Mouse (Mus musculus): ENCODE data around the gene Pfas.

Pfas gene

GRCm38 (mm10) chr11:68966554-68966953, 41.7 kb downstream of the Pfas start:
- ChIA-PET CTCF (interaction anchor here (0.5 to 2.8 kb wide), 13 partner anchors 9 to 149 kb away, joined by 3 to 24 read pairs (median 7); partner anchors contain the start of genes Arhgef15 (in 1 of the 4), Borcs6 (in 1 of the 4) and Per1 (in 1 of the 4)), POLR2A (interaction anchor here (0.6 to 3.4 kb wide), 16 partner anchors 10 to 94 kb away, joined by 3 to 49 read pairs (median 9); partner anchors contain the start of genes Arhgef15 (in 1 of the 4) and Borcs6 (in 1 of the 4))

GRCm38 (mm10) chr11:68965845-68966244, 42.4 kb downstream of the Pfas start:
- CTCF ChIA-PET = interaction anchor here (0.6 to 2.8 kb wide), 6 partner anchors 9 to 478 kb away, joined by 3 to 24 read pairs (median 6); partner anchors contain the start of gene Rangrf (in 1 of the 4)
- POLR2A ChIA-PET = interaction anchor here in 1 of 4 experiments (1.1 to 3.4 kb wide), 4 partner anchors 15 to 62 kb away, joined by 3 to 49 read pairs (median 7); no protein-coding TSS in a partner anchor

GRCm38 (mm10) chr11:68965050-68965449, 43.2 kb downstream of the Pfas start:
- CTCF ChIA-PET = interaction anchor here in 3 of 4 experiments (0.6 to 2.2 kb wide), 4 partner anchors 9 to 477 kb away, joined by 3 to 7 read pairs (median 4); partner anchors contain the start of gene Rangrf (in 1 of the 3)

DNA sequence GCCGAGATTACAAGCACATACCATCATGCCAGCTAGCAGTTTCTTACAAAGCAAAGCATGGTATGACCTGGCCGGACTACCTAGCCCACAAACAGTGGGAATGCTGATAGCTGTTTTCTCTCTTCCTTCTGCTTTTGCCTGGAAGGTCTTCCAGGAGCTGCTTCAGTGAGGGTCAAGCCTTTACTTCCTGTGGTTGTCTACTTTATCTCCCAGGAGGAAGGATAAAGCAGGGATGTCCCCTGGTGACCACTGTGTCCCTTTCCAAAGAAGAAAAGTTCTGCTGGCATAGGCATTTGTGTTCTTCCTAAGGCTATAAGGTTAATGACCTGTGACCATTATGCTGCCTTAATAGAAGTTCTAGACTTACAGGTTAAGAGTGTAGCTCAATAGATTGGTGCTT, 44.9 kb downstream of the Pfas start:
- CTCF ChIA-PET = interaction anchor here in 1 of 4 experiments (1.1 to 1.9 kb wide), 4 partner anchors 16 to 65 kb away, joined by 3 to 5 read pairs (median 3); no protein-coding TSS in a partner anchor

More at GRCm38 (mm10) chr11:68965050-68965449, 43.2 kb downstream of the Pfas start:
- POLR2A ChIA-PET = interaction anchor here in 2 of 4 experiments (1.1 to 4.8 kb wide), 9 partner anchors 11 to 615 kb away, joined by 3 to 33 read pairs (median 4); partner anchors contain the start of genes Myh10 (in 1 of the 2), Trp53 (in 1 of the 2) and Wrap53 (in 1 of the 2)

DNA sequence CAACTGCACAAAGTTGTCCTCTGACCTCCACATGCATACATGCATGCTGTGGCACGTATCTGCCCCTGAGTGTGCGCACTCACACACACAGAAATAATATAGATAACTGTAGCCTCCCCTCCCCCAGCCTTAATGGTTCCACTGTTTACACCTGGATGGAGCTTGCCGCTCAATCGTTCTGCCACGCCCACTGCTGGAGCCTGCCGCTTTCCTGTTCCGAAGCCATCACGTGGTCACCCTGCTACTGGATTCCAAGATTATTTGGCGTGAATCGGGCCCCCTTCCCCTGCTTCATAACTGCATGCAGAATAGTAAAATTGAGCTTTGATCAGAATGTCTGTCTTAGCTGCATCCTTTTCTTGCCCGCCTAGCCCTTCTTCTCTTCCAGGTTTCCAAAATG, 46.1 kb downstream of the Pfas start:
- CTCF ChIA-PET = interaction anchor here in 1 of 4 experiments (0.6 kb wide), 1 partner anchor 102 kb away, joined by 4 read pairs; no protein-coding TSS in a partner anchor
- POLR2A ChIA-PET = interaction anchor here in 3 of 4 experiments (0.6 to 4.8 kb wide), 20 partner anchors 9 to 454 kb away, joined by 3 to 33 read pairs (median 4); partner anchors contain the start of gene Myh10 (in 2 of the 3)

More for the DNA sequence above, 44.9 kb downstream of the Pfas start:
- POLR2A ChIA-PET = interaction anchor here in 3 of 4 experiments (0.8 to 4.8 kb wide), 22 partner anchors 9 to 272 kb away, joined by 3 to 33 read pairs (median 5); partner anchors contain the start of gene Myh10 (in 1 of the 3)

DNA sequence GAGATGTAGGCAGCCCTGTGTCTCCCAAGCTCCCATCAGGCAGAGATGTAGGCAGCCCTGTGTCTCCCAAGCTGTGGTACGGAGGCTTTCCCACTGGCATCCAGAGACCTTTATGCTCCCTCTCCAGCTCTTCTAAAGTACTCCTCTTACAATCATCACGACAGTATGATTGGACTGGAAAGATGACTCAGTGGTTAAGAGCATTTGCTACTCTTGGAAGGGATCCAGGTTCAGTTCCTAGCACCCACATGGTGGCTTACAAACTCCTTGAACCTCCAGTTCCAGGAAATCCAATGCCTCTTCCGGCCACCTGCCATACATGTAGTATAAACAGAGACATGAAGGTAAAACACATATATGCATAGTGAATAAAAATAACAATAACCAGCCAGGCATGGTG, 46.7 kb downstream of the Pfas start:
- ChIA-PET CTCF (no interaction called here), POLR2A (interaction anchor here in 2 of 4 experiments (0.6 to 4.8 kb wide), 7 partner anchors 14 to 112 kb away, joined by 3 to 33 read pairs (median 6); no protein-coding TSS in a partner anchor)

DNA sequence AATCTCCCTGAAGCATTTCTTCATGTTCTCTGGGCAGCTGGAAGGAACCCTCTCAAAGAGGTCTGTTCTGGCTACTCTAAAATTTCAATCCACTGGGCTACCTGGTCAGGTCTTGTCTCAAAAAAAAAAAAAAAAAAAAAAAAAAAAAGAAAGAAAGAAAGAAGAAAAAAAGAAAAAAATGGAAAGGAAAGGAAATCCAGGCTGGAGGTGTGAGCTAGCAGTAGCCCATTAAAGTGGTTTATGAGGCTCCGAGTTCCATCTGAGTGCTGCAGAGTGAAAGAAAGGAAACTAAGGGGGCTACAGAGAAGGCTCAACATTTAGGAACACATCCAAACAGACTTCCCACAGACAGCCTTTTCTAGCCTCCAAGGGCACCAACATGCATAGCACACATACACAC, 50.3 kb downstream of the Pfas start:
- POLR2A ChIA-PET = interaction anchor here (0.6 to 5.9 kb wide), 16 partner anchors 10 to 75 kb away, joined by 3 to 46 read pairs (median 4); partner anchors contain the start of gene Slc25a35 (in 2 of the 4)

GRCm38 (mm10) chr11:68957308-68957707, 51.0 kb downstream of the Pfas start, which contains the start of gene Arhgef15:
Arhgef15 (minus strand) TSS chr11:68957480.
- POLR2A ChIA-PET = interaction anchor here (0.7 to 5.9 kb wide), 22 partner anchors 10 to 116 kb away, joined by 3 to 46 read pairs (median 4); partner anchors contain the start of gene Slc25a35 (in 3 of the 4)
- CTCF ChIA-PET = interaction anchor here in 2 of 4 experiments (0.5 to 1.2 kb wide), 4 partner anchors 10 to 266 kb away, joined by 3 to 4 read pairs (median 4); partner anchors contain the start of gene Myh10 (in 1 of the 2)

More for the DNA sequence above, 50.3 kb downstream of the Pfas start:
- CTCF ChIA-PET = interaction anchor here in 3 of 4 experiments (0.8 to 1.2 kb wide), 3 partner anchors 9 to 59 kb away, joined by 3 read pairs; no protein-coding TSS in a partner anchor

DNA sequence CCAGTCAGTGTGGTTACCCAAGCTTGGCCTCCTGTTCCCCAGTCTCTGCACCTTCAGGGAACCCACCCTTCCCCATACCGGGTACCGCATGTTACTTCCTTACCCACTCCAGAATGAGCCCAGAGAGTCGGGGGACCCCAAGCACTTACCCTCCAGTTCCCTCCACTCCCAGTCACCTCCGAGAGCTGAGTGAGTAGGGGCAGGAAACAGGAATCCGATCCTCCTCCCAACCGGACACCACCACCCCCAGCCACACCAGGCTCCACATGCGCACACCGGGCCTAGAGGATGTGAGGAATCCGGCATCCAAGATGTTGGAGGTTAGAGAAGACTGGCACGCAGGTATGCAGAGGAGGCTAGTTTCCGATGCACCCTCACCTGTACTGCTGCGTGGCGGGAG, 51.6 kb downstream of the Pfas start:
- ChIA-PET CTCF (interaction anchor here in 1 of 4 experiments (1.2 kb wide), 1 partner anchor 58 kb away, joined by 3 read pairs; no protein-coding TSS in a partner anchor), POLR2A (interaction anchor here (0.7 to 5.9 kb wide), 15 partner anchors 11 to 117 kb away, joined by 3 to 46 read pairs (median 3); partner anchors contain the start of gene Slc25a35 (in 2 of the 4))

- POLR2A ChIA-PET = interaction anchor here in 3 of 4 experiments (0.8 to 5.9 kb wide), 9 partner anchors 11 to 466 kb away, joined by 3 to 46 read pairs (median 8); partner anchors contain the start of gene Slc25a35 (in 1 of the 3)
- CTCF ChIA-PET = no interaction called here
Observed at GRCm38 (mm10) chr11:68956107-68956506, 52.2 kb downstream of the Pfas start.

- CTCF ChIA-PET = interaction anchor here in 2 of 4 experiments (0.6 to 0.9 kb wide), 3 partner anchors 45 to 730 kb away, joined by 3 to 5 read pairs (median 3); no protein-coding TSS in a partner anchor
- POLR2A ChIA-PET = interaction anchor here in 3 of 4 experiments (0.6 to 5.9 kb wide), 12 partner anchors 9 to 466 kb away, joined by 3 to 46 read pairs (median 5); partner anchors contain the start of gene Slc25a35 (in 1 of the 3)
Observed at GRCm38 (mm10) chr11:68955473-68955872, 52.8 kb downstream of the Pfas start.

GRCm38 (mm10) chr11:68954408-68954807, 53.9 kb downstream of the Pfas start:
- ChIA-PET POLR2A (interaction anchor here in 3 of 4 experiments (0.6 to 5.9 kb wide), 20 partner anchors 7 to 133 kb away, joined by 3 to 46 read pairs (median 4); partner anchors contain the start of gene Slc25a35 (in 2 of the 3)), CTCF (interaction anchor here in 2 of 4 experiments (0.5 to 0.9 kb wide), 3 partner anchors 47 to 1046 kb away, joined by 3 to 5 read pairs (median 3); partner anchors contain the start of gene Dvl2 (in 1 of the 2))

DNA sequence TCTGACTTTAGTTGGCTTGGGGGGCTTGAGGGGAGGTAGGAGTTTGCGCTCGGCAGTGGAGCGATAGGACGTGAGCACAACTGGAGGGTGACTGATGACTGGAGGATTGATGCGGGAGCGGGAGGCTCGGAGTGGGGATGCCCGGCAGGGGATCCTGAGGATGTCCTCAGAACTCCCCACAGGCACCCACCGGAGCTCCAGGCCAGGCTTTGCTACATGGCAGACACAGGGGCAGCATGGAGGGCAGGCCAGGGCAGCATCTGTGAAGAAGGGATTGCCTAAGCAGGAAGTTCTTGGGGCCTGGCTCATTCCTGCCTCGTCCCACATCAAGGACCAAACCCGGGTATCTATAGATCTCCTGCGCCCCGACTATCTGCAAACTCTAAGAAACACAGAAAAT, 54.4 kb downstream of the Pfas start:
- CTCF ChIA-PET = interaction anchor here in 1 of 4 experiments (0.9 kb wide), 1 partner anchor 79 kb away, joined by 3 read pairs; no protein-coding TSS in a partner anchor

GRCm38 (mm10) chr11:68947542-68947993, 60.7 kb downstream of the Pfas start:
- ChIA-PET POLR2A (interaction anchor here in 3 of 4 experiments (0.6 to 4.8 kb wide), 9 partner anchors 7 to 149 kb away, joined by 3 to 35 read pairs (median 5); partner anchors contain the start of gene Arhgef15 (in 1 of the 3)), CTCF (interaction anchor here in 1 of 4 experiments (0.5 kb wide), 1 partner anchor 444 kb away, joined by 3 read pairs; no protein-coding TSS in a partner anchor)

More for the DNA sequence above, 54.4 kb downstream of the Pfas start:
- POLR2A ChIA-PET = interaction anchor here in 3 of 4 experiments (0.6 to 5.9 kb wide), 17 partner anchors 9 to 132 kb away, joined by 3 to 46 read pairs (median 4); partner anchors contain the start of gene Slc25a35 (in 1 of the 3)

DNA sequence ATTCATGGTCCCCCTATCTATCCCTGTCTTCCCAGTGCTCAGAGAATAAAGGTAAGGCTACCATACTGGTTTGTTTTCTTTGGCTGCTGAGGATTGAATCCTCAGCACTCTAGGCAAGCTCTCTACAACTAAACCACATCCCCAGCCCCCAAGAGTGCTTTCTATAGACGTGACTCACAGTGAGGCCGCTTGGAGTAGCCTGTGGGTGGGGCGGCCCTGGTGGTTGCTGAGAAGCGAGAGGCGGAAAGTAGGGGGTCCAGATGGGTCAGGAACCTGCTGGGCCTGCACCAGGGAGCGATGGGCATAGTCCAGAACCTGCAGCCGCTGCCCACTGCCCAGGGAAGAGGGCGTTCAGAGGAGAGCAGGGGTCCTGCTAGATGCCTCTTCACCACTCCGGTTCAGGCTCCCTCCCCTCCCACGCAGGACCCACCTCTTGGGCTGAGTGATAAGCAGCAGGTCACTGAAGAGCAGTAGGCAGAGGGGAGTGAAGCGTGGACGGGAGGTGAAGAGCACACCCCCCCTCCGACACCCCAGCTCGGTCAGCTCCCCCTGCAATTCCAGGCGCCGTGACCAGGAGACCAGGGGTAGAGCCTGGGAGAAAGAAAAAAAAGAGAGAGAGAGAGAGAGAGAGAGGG, 61.3 kb downstream of the Pfas start:
- ChIA-PET CTCF (interaction anchor here in 2 of 4 experiments (0.5 to 0.6 kb wide), 2 partner anchors 49 to 443 kb away, joined by 3 read pairs; no protein-coding TSS in a partner anchor), POLR2A (interaction anchor here in 3 of 4 experiments (0.7 to 4.8 kb wide), 9 partner anchors 7 to 95 kb away, joined by 3 to 35 read pairs (median 4); partner anchors contain the start of gene Arhgef15 (in 1 of the 3))

DNA sequence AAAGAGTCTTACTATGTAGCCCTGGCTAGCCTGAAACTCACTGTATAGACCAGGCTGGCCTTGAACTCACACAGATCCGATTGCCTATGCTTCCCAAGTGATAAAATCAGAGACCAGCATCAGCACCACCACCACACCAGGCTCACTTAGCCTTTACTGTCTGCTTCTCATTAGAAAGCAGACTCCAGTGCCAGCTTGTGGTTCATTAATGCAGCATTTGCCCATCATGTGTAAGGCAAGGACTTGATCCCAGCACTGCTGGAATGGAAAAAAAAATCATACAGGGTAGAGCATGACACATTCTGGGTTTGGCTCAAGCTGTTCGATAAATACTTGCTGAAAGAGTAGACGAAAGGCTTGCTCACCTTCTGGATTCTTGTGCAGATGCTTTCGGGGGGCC, 62.3 kb downstream of the Pfas start:
- ChIA-PET CTCF (interaction anchor here in 1 of 4 experiments (0.8 kb wide), 1 partner anchor 21 kb away, joined by 3 read pairs; no protein-coding TSS in a partner anchor), POLR2A (interaction anchor here in 2 of 4 experiments (0.7 to 10.3 kb wide), 3 partner anchors 9 to 43 kb away, joined by 3 to 103 read pairs (median 3); no protein-coding TSS in a partner anchor)

DNA sequence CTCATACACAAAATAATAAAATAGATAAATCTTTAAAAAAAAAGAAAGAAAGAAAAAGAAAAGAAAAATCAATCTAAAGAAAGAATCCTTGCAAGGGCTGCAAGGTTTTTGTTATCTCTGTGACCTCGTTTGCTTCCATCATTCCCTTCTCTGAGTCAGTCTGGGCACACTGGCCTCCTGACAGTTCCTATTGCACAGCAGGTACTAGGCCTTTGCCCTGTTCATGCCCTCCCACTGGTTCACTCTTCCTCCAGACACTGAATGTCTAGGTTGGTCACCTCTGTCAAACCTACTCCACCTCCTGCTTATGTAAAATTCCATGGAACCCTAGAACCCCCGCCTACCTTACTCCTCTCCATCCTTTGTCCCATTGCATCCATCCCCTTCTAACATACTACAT, 63.0 kb downstream of the Pfas start:
- ChIA-PET POLR2A (interaction anchor here in 3 of 4 experiments (0.5 to 10.3 kb wide), 5 partner anchors 10 to 107 kb away, joined by 3 to 103 read pairs (median 3); partner anchors contain the start of gene Slc25a35 (in 1 of the 3)), CTCF (interaction anchor here in 1 of 4 experiments (0.8 kb wide), 1 partner anchor 22 kb away, joined by 3 read pairs; no protein-coding TSS in a partner anchor)
